Mouse (Mus musculus) bone marrow macrophage, adult 2 months (primary cell): ENCODE results near the gene Pask.

Experiments used
- CTCF ChIP-seq: IDR thresholded peaks from 2 replicates; pipeline ENCODE4 v1.5.1; 2012; ENCODE audit warnings: low read depth, mild to moderate bottlenecking, low read length, moderate library complexity
- POLR2A ChIP-seq: IDR thresholded peaks from 2 replicates; pipeline ENCODE4 v1.6.1; 2012; ENCODE audit warnings: mild to moderate bottlenecking, low read depth, low read length, borderline replicate concordance

- TF ChIP-seq CTCF (no peak), POLR2A (no peak)
Observed at GRCm38 (mm10) chr1:93347176-93347575, 3.9 kb upstream of the Pask start.
